Mouse (Mus musculus) heart, postnatal 0 days (tissue): ENCODE data around the gene Mapk1ip1l. TPM values are rescaled to one million over a fixed set of nuclear protein-coding genes. Genes with fewer than 3 reads are reported as not detected.

ENCODE experiments used
- ATAC-seq: fragments of 200-750 bp; cut with Nextera tagmentation; 2 replicates; pipeline ENCODE4 v1.8.0; 2017; ENCODE audit warnings: low read depth, moderate number of reproducible peaks, moderate library complexity; ENCODE audit not compliant: insufficient read depth
- DNase-seq: peaks from one replicate; pipeline ENCODE4 v3.0.0-alpha.2; 2016; ENCODE audit warnings: low spot score
- H3K27ac ChIP-seq: fragments of 300-500 bp; sonication (generic); 2 replicates; pipeline ENCODE4 v1.5.1; 2014; ENCODE audit warnings: low read depth, mild to moderate bottlenecking
- H3K27me3 ChIP-seq: fragments of 300-500 bp; sonication (generic); 2 replicates; pipeline ENCODE4 v1.6.1; 2014; ENCODE audit warnings: low read length, mixed read lengths; ENCODE audit not compliant: control insufficient read depth, insufficient read depth
- H3K36me3 ChIP-seq: fragments of 300-500 bp; sonication (generic); replicated peaks from 2 replicates; pipeline ENCODE4 v1.6.1; 2014; ENCODE audit warnings: low read length, mixed read lengths; ENCODE audit not compliant: control insufficient read depth, insufficient read depth
- H3K4me1 ChIP-seq: fragments of 300-500 bp; sonication (generic); 2 replicates; pipeline ENCODE4 v1.6.1; 2014; ENCODE audit warnings: antibody characterized with exemption; ENCODE audit not compliant: control insufficient read depth, insufficient read depth
- H3K4me2 ChIP-seq: fragments of 300-500 bp; sonication (generic); 2 replicates; pipeline ENCODE4 v1.6.1; 2014; ENCODE audit warnings: low read depth, mild to moderate bottlenecking, low read length, moderate library complexity
- H3K4me3 ChIP-seq: fragments of 300-500 bp; sonication (generic); 2 replicates; pipeline ENCODE4 v1.5.1; 2014; ENCODE audit warnings: low read depth, low read length
- H3K9ac ChIP-seq: fragments of 300-500 bp; sonication (generic); replicated peaks from 2 replicates; pipeline ENCODE4 v1.6.1; 2014; ENCODE audit warnings: low read depth, low read length, mixed read lengths
- H3K9me3 ChIP-seq: fragments of 300-500 bp; sonication (generic); replicated peaks from 2 replicates; pipeline ENCODE4 v1.6.1; 2016; ENCODE audit warnings: low read length; ENCODE audit not compliant: control insufficient read depth
- CTCF ChIP-seq: IDR thresholded peaks from 2 replicates; pipeline ENCODE4 v1.5.1; 2016; ENCODE audit warnings: antibody characterized with exemption, control low read depth, low read depth
- EP300 ChIP-seq: IDR thresholded peaks from 2 replicates; pipeline ENCODE4 v1.6.1; 2016; ENCODE audit warnings: antibody characterized with exemption, low read depth
- WGBS: fragments of 180-500 bp; shearing (Covaris S2); extraction: QIAGEN DNeasy Blood & Tissue Kit; methylation state at CpG from one replicate; pipeline ENCODE4 v1.1.7; 2014; 5-methylcytosine and 5-hydroxymethylcytosine counted together
- polyA plus RNA-seq: library from polyadenylated mRNA; unstranded; fragments of >200 nt; fragmentation: Nextera tagmentation; extraction: Ambion mirVana; gene quantifications from 2 replicates; pipeline ENCODE4 v1.2.1, GENCODE M21; 2015
- total RNA-seq: library from RNA; depleted of rRNA; stranded (reverse); fragments of >200 nt; gene quantifications from 2 replicates; pipeline ENCODE4 v1.2.3, GENCODE M21; 2014; ENCODE audit warnings: low replicate concordance

Mapk1ip1l gene
- total and polyA plus RNA-seq, 2 experiments from 2014 or later, result 18.9 to 32.4 TPM

- H3K27ac ChIP-seq, result no peak overlapping the region
- H3K4me1 ChIP-seq, result no peaks in the 10 kb centered on the region
- no peak for ATAC-seq
- no peaks in the 10 kb centered on the region for H3K27me3 ChIP-seq
- no peak for DNase-seq
- TF ChIP-seq CTCF, result no peak
- TF ChIP-seq EP300, result no peak
- 79% methylated on average over 9 of the region's 9 CpGs for WGBS
- H3K9me3 ChIP-seq, result no peaks in the 10 kb centered on the region
- H3K36me3 ChIP-seq, result 0 out of 2 replicates have a peak, but pooled peaks cover 4% of the 10 kb centered on the region
- no peak overlapping the region for H3K4me3 ChIP-seq
- H3K4me2 ChIP-seq, result no peak overlapping the region
- H3K9ac ChIP-seq, result no peak overlapping the region
Observed at GRCm38 (mm10) chr14:47325965-47326761, 28.1 kb downstream of the Mapk1ip1l start.

GRCm38 (mm10) chr14:47327347-47327746, 29.3 kb downstream of the Mapk1ip1l start:
- no peak overlapping the region for H3K9ac ChIP-seq
- no peak overlapping the region for H3K27ac ChIP-seq
- H3K4me3 ChIP-seq, result no peak overlapping the region
- no peak for TF ChIP-seq CTCF
- no peak for TF ChIP-seq EP300
- DNase-seq (no peak), ATAC-seq (no peak)
- H3K4me2 ChIP-seq, result no peak overlapping the region
- H3K27me3 ChIP-seq, result no peaks in the 10 kb centered on the region
- 0 out of 2 replicates have a peak, but pooled peaks cover 4% of the 10 kb centered on the region for H3K36me3 ChIP-seq
- no peaks in the 10 kb centered on the region for H3K4me1 ChIP-seq
- 93% methylated on average over 5 of the region's 5 CpGs for WGBS
- no peaks in the 10 kb centered on the region for H3K9me3 ChIP-seq

GRCm38 (mm10) chr14:47331920-47332319, 33.9 kb downstream of the Mapk1ip1l start:
- H3K4me2 ChIP-seq, result no peak overlapping the region
- H3K27me3 ChIP-seq, result no peaks in the 10 kb centered on the region
- no peaks in the 10 kb centered on the region for H3K4me1 ChIP-seq
- TF ChIP-seq EP300 (no peak), CTCF (no peak)
- H3K9me3 ChIP-seq, result no peaks in the 10 kb centered on the region
- no peak overlapping the region for H3K27ac ChIP-seq
- no peaks in the 10 kb centered on the region for H3K36me3 ChIP-seq
- no peak overlapping the region for H3K4me3 ChIP-seq
- ATAC-seq (no peak), DNase-seq (no peak)
- H3K9ac ChIP-seq, result no peak overlapping the region
- WGBS, result 61% methylated on average over 5 of the region's 5 CpGs

- Histone ChIP-seq H3K9me3 (no peaks in the 10 kb centered on the region), H3K9ac (no peak overlapping the region), H3K36me3 (no peaks in the 10 kb centered on the region), H3K27me3 (no peaks in the 10 kb centered on the region), H3K4me1 (no peaks in the 10 kb centered on the region), H3K27ac (no peak overlapping the region), H3K4me2 (no peak overlapping the region), H3K4me3 (no peak overlapping the region)
- TF ChIP-seq CTCF, result peak; percentile 80
- TF ChIP-seq EP300, result no peak
- WGBS, result 67% methylated on average over 4 of the region's 4 CpGs
- no peak for ATAC-seq
- peak; percentile 54 for DNase-seq
Observed at GRCm38 (mm10) chr14:47334819-47335218, 36.8 kb downstream of the Mapk1ip1l start.

- 77% methylated on average over 3 of the region's 3 CpGs for WGBS
- TF ChIP-seq CTCF, result no peak
- no peak for TF ChIP-seq EP300
- H3K9me3 ChIP-seq, result no peaks in the 10 kb centered on the region
- no peaks in the 10 kb centered on the region for H3K27me3 ChIP-seq
- no peak for DNase-seq
- no peak overlapping the region for H3K4me2 ChIP-seq
- no peak overlapping the region for H3K9ac ChIP-seq
- no peak for ATAC-seq
- no peak overlapping the region for H3K27ac ChIP-seq
- H3K4me1 ChIP-seq, result no peaks in the 10 kb centered on the region
- no peaks in the 10 kb centered on the region for H3K36me3 ChIP-seq
- H3K4me3 ChIP-seq, result no peak overlapping the region
Observed at GRCm38 (mm10) chr14:47335300-47335699, 37.2 kb downstream of the Mapk1ip1l start.
